Mouse (Mus musculus) liver, embryonic 16.5 days (tissue): ENCODE data around the gene Fam222b. TPM values are rescaled to one million over a fixed set of nuclear protein-coding genes. Genes with fewer than 3 reads are reported as not detected.
A peak's percentile ranks its signal among the peaks of the same experiment; 100 is the strongest.

Experiments
- ATAC-seq: fragments of 200-750 bp; cut with Nextera tagmentation; 2 replicates; pipeline ENCODE4 v1.8.0; 2017; ENCODE audit warnings: low read depth, mild to moderate bottlenecking, moderate number of reproducible peaks, moderate library complexity
- H3K27ac ChIP-seq: fragments of 300-500 bp; sonication (generic); 2 replicates; pipeline ENCODE4 v1.5.1; 2014; ENCODE audit warnings: mild to moderate bottlenecking, low read length
- H3K27me3 ChIP-seq: fragments of 300-500 bp; sonication (generic); 2 replicates; pipeline ENCODE4 v1.6.1; 2014; ENCODE audit warnings: low read depth, low read length, mixed read lengths; ENCODE audit not compliant: control insufficient read depth, insufficient read depth
- H3K36me3 ChIP-seq: fragments of 300-500 bp; sonication (generic); 2 replicates; pipeline ENCODE4 v1.6.1; 2014; ENCODE audit warnings: mild to moderate bottlenecking; ENCODE audit not compliant: control insufficient read depth, insufficient read depth
- H3K4me1 ChIP-seq: fragments of 300-500 bp; sonication (generic); 2 replicates; pipeline ENCODE4 v1.6.1; 2014; ENCODE audit warnings: low read depth, low read length, mixed read lengths; ENCODE audit not compliant: control insufficient read depth
- H3K4me2 ChIP-seq: fragments of 300-500 bp; sonication (generic); 2 replicates; pipeline ENCODE4 v1.6.1; 2014; ENCODE audit warnings: low read depth, low read length, mixed read lengths
- H3K4me3 ChIP-seq: fragments of 300-500 bp; sonication (generic); 2 replicates; pipeline ENCODE4 v1.5.1; 2014; ENCODE audit warnings: low read depth, mild to moderate bottlenecking, low read length
- H3K9ac ChIP-seq: fragments of 300-500 bp; sonication (generic); 2 replicates; pipeline ENCODE4 v1.6.1; 2014; ENCODE audit warnings: low read depth, low read length
- H3K9me3 ChIP-seq: fragments of 300-500 bp; sonication (generic); replicated peaks from 2 replicates; pipeline ENCODE4 v1.6.1; 2016; ENCODE audit warnings: low read length; ENCODE audit not compliant: control insufficient read depth
- WGBS: fragments of 180-500 bp; shearing (Covaris S2); extraction: QIAGEN DNeasy Blood & Tissue Kit; methylation state at CpG from one replicate; pipeline ENCODE4 v1.1.7; 2014; ENCODE audit not compliant: insufficient replicate concordance; 5-methylcytosine and 5-hydroxymethylcytosine counted together
- polyA plus RNA-seq: library from polyadenylated mRNA; unstranded; fragments of >200 nt; fragmentation: Nextera tagmentation; extraction: Ambion mirVana; gene quantifications from 2 replicates; pipeline ENCODE4 v1.2.1, GENCODE M21; 2015

The Fam222b gene
- polyA plus RNA-seq, 1 experiment from 2014 or later, result 4.9 TPM

GRCm38 (mm10) chr11:78102958-78103747, 8.7 kb downstream of the Fam222b start:
- ATAC-seq, result no peak
- no peak overlapping the region for H3K4me2 ChIP-seq
- H3K9ac ChIP-seq, result no peak overlapping the region
- no peaks in the 10 kb centered on the region for H3K36me3 ChIP-seq
- 38% methylated on average over 5 of the region's 5 CpGs for WGBS
- H3K4me1 ChIP-seq, result peaks cover 12% of the 10 kb centered on the region
- no peaks in the 10 kb centered on the region for H3K27me3 ChIP-seq
- H3K27ac ChIP-seq, result peak overlapping the region; percentile 37; the same call in 1 of the 2 replicates
- no peaks in the 10 kb centered on the region for H3K9me3 ChIP-seq
- H3K4me3 ChIP-seq, result no peak overlapping the region

- H3K27me3 ChIP-seq, result no peaks in the 10 kb centered on the region
- 73% methylated on average over 5 of the region's 5 CpGs for WGBS
- no peak overlapping the region for H3K4me3 ChIP-seq
- no peak overlapping the region for H3K9ac ChIP-seq
- no peaks in the 10 kb centered on the region for H3K36me3 ChIP-seq
- no peak for ATAC-seq
- no peaks in the 10 kb centered on the region for H3K9me3 ChIP-seq
- H3K27ac ChIP-seq, result no peak overlapping the region
- H3K4me1 ChIP-seq, result peaks cover 12% of the 10 kb centered on the region
- H3K4me2 ChIP-seq, result no peak overlapping the region
These were observed 10.0 kb downstream of the Fam222b start for GRCm38 (mm10) chr11:78104501-78104900.

- H3K4me1 ChIP-seq, result peaks cover 33% of the 10 kb centered on the region
These were observed 19.2 kb downstream of the Fam222b start for GRCm38 (mm10) chr11:78113616-78114015.

GRCm38 (mm10) chr11:78114676-78115366, 20.4 kb downstream of the Fam222b start:
- ATAC-seq, result no peak
- no peaks in the 10 kb centered on the region for H3K36me3 ChIP-seq
- no peaks in the 10 kb centered on the region for H3K27me3 ChIP-seq
- WGBS, result 11% methylated on average over 19 of the region's 19 CpGs
- H3K4me1 ChIP-seq, result peaks cover 43% of the 10 kb centered on the region
- no peaks in the 10 kb centered on the region for H3K9me3 ChIP-seq
- peak overlapping the region; percentile 75 for H3K9ac ChIP-seq
- H3K4me2 ChIP-seq, result peak overlapping the region; percentile 93
- H3K27ac ChIP-seq, result peak overlapping the region; percentile 58; the same call in 1 of the 2 replicates
- peak overlapping the region; percentile 83 for H3K4me3 ChIP-seq

More at GRCm38 (mm10) chr11:78113616-78114015, 19.2 kb downstream of the Fam222b start:
- H3K27me3 ChIP-seq, result no peaks in the 10 kb centered on the region
- no peak for ATAC-seq
- H3K27ac ChIP-seq, result no peak overlapping the region
- 73% methylated on average over 2 of the region's 2 CpGs for WGBS
- no peaks in the 10 kb centered on the region for H3K36me3 ChIP-seq
- no peak overlapping the region for H3K4me2 ChIP-seq
- no peak overlapping the region for H3K4me3 ChIP-seq
- H3K9ac ChIP-seq, result no peak overlapping the region
- no peaks in the 10 kb centered on the region for H3K9me3 ChIP-seq

- no peaks in the 10 kb centered on the region for H3K9me3 ChIP-seq
- H3K4me1 ChIP-seq, result peaks cover 48% of the 10 kb centered on the region
- peak overlapping the region; percentile 75 for H3K27ac ChIP-seq
- no peaks in the 10 kb centered on the region for H3K36me3 ChIP-seq
- H3K4me3 ChIP-seq, result peak overlapping the region; percentile 83
- H3K27me3 ChIP-seq, result no peaks in the 10 kb centered on the region
- ATAC-seq, result peak; percentile 99
- peak overlapping the region; percentile 93 for H3K4me2 ChIP-seq
- WGBS, result under 1% methylated on average over 34 of the region's 37 CpGs
- H3K9ac ChIP-seq, result peak overlapping the region; percentile 75
These were observed 21.1 kb downstream of the Fam222b start for GRCm38 (mm10) chr11:78115367-78116145.

GRCm38 (mm10) chr11:78116146-78116410, 21.6 kb downstream of the Fam222b start:
- Histone ChIP-seq H3K4me3 (peak overlapping the region; percentile 83), H3K9ac (peak overlapping the region; percentile 75), H3K4me2 (peak overlapping the region; percentile 93), H3K9me3 (no peaks in the 10 kb centered on the region), H3K4me1 (peaks cover 53% of the 10 kb centered on the region), H3K27ac (peak overlapping the region; percentile 75), H3K27me3 (no peaks in the 10 kb centered on the region), H3K36me3 (no peaks in the 10 kb centered on the region)
- WGBS, result 5% methylated on average over 5 of the region's 5 CpGs
- no peak for ATAC-seq

GRCm38 (mm10) chr11:78118467-78118866, 24.0 kb downstream of the Fam222b start:
- H3K36me3 ChIP-seq, result no peaks in the 10 kb centered on the region
- no peaks in the 10 kb centered on the region for H3K9me3 ChIP-seq
- H3K4me1 ChIP-seq, result peaks cover 64% of the 10 kb centered on the region
- H3K9ac ChIP-seq, result no peak overlapping the region
- no peak overlapping the region for H3K4me2 ChIP-seq
- ATAC-seq, result no peak
- H3K4me3 ChIP-seq, result no peak overlapping the region
- no peak overlapping the region for H3K27ac ChIP-seq
- H3K27me3 ChIP-seq, result no peaks in the 10 kb centered on the region

- Histone ChIP-seq H3K27ac (peak overlapping the region; percentile 16; the same call in 1 of the 2 replicates), H3K4me2 (peak overlapping the region; percentile 29; the same call in 1 of the 2 replicates), H3K4me3 (no peak overlapping the region), H3K9me3 (no peaks in the 10 kb centered on the region), H3K9ac (peak overlapping the region; percentile 39; the same call in 1 of the 2 replicates), H3K27me3 (no peaks in the 10 kb centered on the region), H3K36me3 (no peaks in the 10 kb centered on the region), H3K4me1 (peaks cover 65% of the 10 kb centered on the region)
- no peak for ATAC-seq
- 16% methylated on average over 8 of the region's 8 CpGs for WGBS
These were observed 25.4 kb downstream of the Fam222b start for GRCm38 (mm10) chr11:78119898-78120297.
